Mouse (Mus musculus): ENCODE measurements around the gene Prkca.

DNA sequence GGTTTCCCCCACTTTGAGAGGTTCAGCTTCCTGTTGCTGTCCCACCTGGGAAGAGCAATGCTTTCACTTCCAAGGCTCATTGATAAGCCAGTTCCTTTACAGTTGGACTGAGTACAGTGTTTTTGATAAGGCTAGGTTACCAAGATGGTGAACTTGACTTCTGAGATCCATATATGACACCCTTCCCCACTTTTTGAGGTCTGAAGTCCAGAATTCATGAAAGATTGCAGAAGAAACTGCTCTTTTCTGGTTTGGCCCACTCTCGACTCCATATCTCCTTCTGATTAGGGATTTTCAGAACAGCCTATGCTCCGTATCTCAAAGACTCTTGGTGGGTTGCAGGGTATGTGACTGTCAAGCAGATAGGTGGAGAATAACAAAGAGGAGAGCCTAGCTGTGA lies 406.8 kb downstream of the Prkca start:
- TF ChIP-seq CTCF (IDR thresholded peaks at IDR 0.05; ENCODE audit: insufficient read depth, low read depth, low read length) (no peak), POLR2A (IDR thresholded peaks at IDR 0.05; ENCODE audit: insufficient read depth, low read depth, low read length) (no peak)

All from olfactory bulb, adult 2 months (tissue).